Mouse (Mus musculus): Measurements from ENCODE around the gene Clcn5. TPM values are rescaled to one million over a fixed set of nuclear protein-coding genes. Genes with fewer than 3 reads are reported as not detected.

Gene Clcn5
- polyA plus RNA-seq (2017; shearing (Covaris generic)): 1 to 10 TPM; 2.0 to 4.8 (median 2.6) TPM

- peak; percentile 88 for ATAC-seq
Measured at GRCm38 (mm10) chrX:7319089-7319721, at the start of gene Clcn5. Gene Clcn5, minus strand, starts transcription at chrX:7319358.

GRCm38 (mm10) chrX:7325455-7325854 is 6.3 kb upstream of the Clcn5 start:
- ATAC-seq: no peak

- ATAC-seq: no peak
Measured at GRCm38 (mm10) chrX:7322288-7322687, 3.1 kb upstream of the Clcn5 start.

GRCm38 (mm10) chrX:7320571-7320970 is 1.4 kb upstream of the Clcn5 start:
- no peak for ATAC-seq

- ATAC-seq: peak; percentile 18
Measured at GRCm38 (mm10) chrX:7318551-7319025, 570 bp downstream of the Clcn5 start.

GRCm38 (mm10) chrX:7315115-7315514 is 4.0 kb downstream of the Clcn5 start:
- ATAC-seq: no peak

- ATAC-seq: no peak
Measured at GRCm38 (mm10) chrX:7314645-7315044, 4.5 kb downstream of the Clcn5 start.

- ATAC-seq: peak; percentile 67
Measured at GRCm38 (mm10) chrX:7308242-7308641, 10.9 kb downstream of the Clcn5 start.

- ATAC-seq: no peak
Measured at GRCm38 (mm10) chrX:7306861-7307260, 12.3 kb downstream of the Clcn5 start.

- ATAC-seq: no peak
Measured at GRCm38 (mm10) chrX:7292981-7293380, 26.2 kb downstream of the Clcn5 start.

- ATAC-seq: no peak
Measured at GRCm38 (mm10) chrX:7292151-7292768, 26.9 kb downstream of the Clcn5 start.

GRCm38 (mm10) chrX:7288976-7289375 is 30.2 kb downstream of the Clcn5 start:
- no peak for ATAC-seq

GRCm38 (mm10) chrX:7287051-7287734 is 32.0 kb downstream of the Clcn5 start:
- no peak for ATAC-seq

GRCm38 (mm10) chrX:7282636-7283035 is 36.5 kb downstream of the Clcn5 start:
- no peak for ATAC-seq

- ATAC-seq: no peak
Measured at GRCm38 (mm10) chrX:7279722-7280121, 39.4 kb downstream of the Clcn5 start.

GRCm38 (mm10) chrX:7276564-7276963 is 42.6 kb downstream of the Clcn5 start:
- ATAC-seq: no peak

GRCm38 (mm10) chrX:7261149-7261548 is 58.0 kb downstream of the Clcn5 start:
- no peak for ATAC-seq

- no peak for ATAC-seq
Measured at GRCm38 (mm10) chrX:7260400-7261113, 58.6 kb downstream of the Clcn5 start.

GRCm38 (mm10) chrX:7259718-7260117 is 59.4 kb downstream of the Clcn5 start:
- ATAC-seq: no peak

- ATAC-seq: no peak
Measured at GRCm38 (mm10) chrX:7256022-7256421, 63.1 kb downstream of the Clcn5 start.

- no peak for ATAC-seq
Measured at GRCm38 (mm10) chrX:7204099-7204498, 115.1 kb downstream of the Clcn5 start.

- no peak for ATAC-seq
Measured at GRCm38 (mm10) chrX:7203535-7203934, 115.6 kb downstream of the Clcn5 start.

- no peak for ATAC-seq
Measured at GRCm38 (mm10) chrX:7197833-7198232, 121.3 kb downstream of the Clcn5 start.
